Mouse (Mus musculus) embryonic facial prominence, embryonic 14.5 days (tissue): Measurements from ENCODE around the gene Lhx5. TPM values are rescaled to one million over a fixed set of nuclear protein-coding genes. Genes with fewer than 3 reads are reported as not detected.
A peak's percentile ranks its signal among the peaks of the same experiment; 100 is the strongest.

ENCODE experiments used
- ATAC-seq: fragments of 200-750 bp; cut with Nextera tagmentation; 2 replicates; pipeline ENCODE4 v1.8.0; 2017; ENCODE audit warnings: low read depth, moderate number of reproducible peaks, moderate TSS enrichment
- DNase-seq: peaks from one replicate; pipeline ENCODE4 v3.0.0-alpha.2; 2015; ENCODE audit warnings: low spot score
- H3K27ac ChIP-seq: fragments of 300-500 bp; sonication (generic); replicated peaks from 2 replicates; pipeline ENCODE4 v1.5.1; 2014; ENCODE audit warnings: low read depth, mild to moderate bottlenecking, low read length, moderate library complexity
- H3K27me3 ChIP-seq: fragments of 300-500 bp; sonication (generic); replicated peaks from 2 replicates; pipeline ENCODE4 v1.6.1; 2014; ENCODE audit warnings: low read length; ENCODE audit not compliant: control insufficient read depth, insufficient read depth
- H3K36me3 ChIP-seq: fragments of 300-500 bp; sonication (generic); 2 replicates; pipeline ENCODE4 v1.6.1; 2014; ENCODE audit warnings: low read length, mixed read lengths; ENCODE audit not compliant: control insufficient read depth, insufficient read depth
- H3K4me1 ChIP-seq: fragments of 300-500 bp; sonication (generic); 2 replicates; pipeline ENCODE4 v1.6.1; 2014; ENCODE audit warnings: antibody characterized with exemption, low read length; ENCODE audit not compliant: control insufficient read depth, insufficient read depth
- H3K4me2 ChIP-seq: fragments of 300-500 bp; sonication (generic); 2 replicates; pipeline ENCODE4 v1.6.1; 2014; ENCODE audit warnings: low read depth, mild to moderate bottlenecking, low read length, moderate library complexity, mixed read lengths
- H3K4me3 ChIP-seq: fragments of 300-500 bp; sonication (generic); 2 replicates; pipeline ENCODE4 v1.5.1; 2014; ENCODE audit warnings: low read depth, mild to moderate bottlenecking, low read length
- H3K9ac ChIP-seq: fragments of 300-500 bp; sonication (generic); 2 replicates; pipeline ENCODE4 v1.6.1; 2014; ENCODE audit warnings: low read depth, mild to moderate bottlenecking, low read length, moderate library complexity, mixed read lengths
- H3K9me3 ChIP-seq: fragments of 300-500 bp; sonication (generic); 2 replicates; pipeline ENCODE4 v1.6.1; 2016; ENCODE audit warnings: low read length; ENCODE audit not compliant: control insufficient read depth
- WGBS: fragments of 180-500 bp; shearing (Covaris S2); extraction: QIAGEN DNeasy Blood & Tissue Kit; methylation state at CpG from one replicate; pipeline ENCODE4 v1.1.7; 2014; 5-methylcytosine and 5-hydroxymethylcytosine counted together
- polyA plus RNA-seq: library from polyadenylated mRNA; unstranded; fragments of >200 nt; fragmentation: Nextera tagmentation; extraction: Ambion mirVana; gene quantifications from 2 replicates; pipeline ENCODE4 v1.2.1, GENCODE M21; 2014

Lhx5 gene
- polyA plus RNA-seq, 1 experiment from 2014 or later, result not detected

DNA sequence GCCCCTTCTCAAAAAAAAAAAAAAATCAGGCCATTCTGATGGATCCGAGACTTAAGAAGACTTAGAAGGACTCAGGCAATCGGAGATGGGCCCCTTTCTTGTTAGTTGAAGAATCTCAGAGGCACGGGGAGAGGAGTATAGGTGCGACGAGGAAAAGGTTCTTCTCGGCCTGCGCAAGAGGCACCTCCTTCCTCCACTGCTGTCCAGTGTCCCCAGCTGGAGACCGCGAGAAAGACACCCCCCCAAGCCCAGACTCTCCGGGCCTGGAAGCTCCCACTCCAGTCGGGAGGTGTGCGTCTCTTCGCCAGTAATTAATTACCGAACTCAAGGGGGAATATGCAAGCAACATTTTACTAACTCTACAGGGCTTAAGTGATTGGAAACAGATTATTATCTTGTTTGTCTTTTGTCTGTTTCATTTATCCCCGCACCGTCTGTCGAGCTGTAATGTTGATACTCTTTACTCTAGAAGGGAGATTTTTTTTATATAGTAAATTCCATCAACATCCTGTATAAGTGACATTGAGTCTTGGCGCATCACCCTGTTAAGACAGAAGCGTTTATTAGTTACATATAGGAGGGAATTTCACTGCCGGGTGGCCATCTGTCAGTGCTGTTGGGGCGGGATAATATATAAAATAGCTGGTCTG lies 3.2 kb upstream of the Lhx5 start:
- no peak for DNase-seq
- no peak overlapping the region for H3K4me3 ChIP-seq
- 2% methylated on average over 21 of the region's 21 CpGs for WGBS
- H3K4me1 ChIP-seq, result no peaks in the 10 kb centered on the region
- no peaks in the 10 kb centered on the region for H3K36me3 ChIP-seq
- no peak overlapping the region for H3K9ac ChIP-seq
- no peak overlapping the region for H3K27ac ChIP-seq
- no peak for ATAC-seq
- no peak overlapping the region for H3K4me2 ChIP-seq
- H3K27me3 ChIP-seq, result peaks cover 98% of the 10 kb centered on the region
- H3K9me3 ChIP-seq, result no peaks in the 10 kb centered on the region

GRCm38 (mm10) chr5:120428990-120429389 lies 2.5 kb upstream of the Lhx5 start:
- Histone ChIP-seq H3K27me3 (peaks cover 98% of the 10 kb centered on the region), H3K9ac (no peak overlapping the region), H3K27ac (no peak overlapping the region), H3K36me3 (no peaks in the 10 kb centered on the region), H3K4me2 (no peak overlapping the region), H3K4me1 (no peaks in the 10 kb centered on the region), H3K4me3 (no peak overlapping the region), H3K9me3 (no peaks in the 10 kb centered on the region)
- 6% methylated on average over 4 of the region's 6 CpGs for WGBS
- no peak for DNase-seq
- no peak for ATAC-seq

GRCm38 (mm10) chr5:120429692-120430091 lies 1.8 kb upstream of the Lhx5 start:
- WGBS, result 10% methylated on average over 5 of the region's 6 CpGs

GRCm38 (mm10) chr5:120431001-120431583 lies 407 bp upstream of the Lhx5 start:
- no peak for DNase-seq

More at GRCm38 (mm10) chr5:120429692-120430091, 1.8 kb upstream of the Lhx5 start:
- Histone ChIP-seq H3K9me3 (no peaks in the 10 kb centered on the region), H3K4me3 (no peak overlapping the region), H3K27me3 (peaks cover 98% of the 10 kb centered on the region), H3K4me2 (no peak overlapping the region), H3K27ac (no peak overlapping the region), H3K4me1 (no peaks in the 10 kb centered on the region), H3K36me3 (no peaks in the 10 kb centered on the region), H3K9ac (no peak overlapping the region)
- no peak for ATAC-seq
- DNase-seq, result no peak

GRCm38 (mm10) chr5:120432486-120433015 lies 1.1 kb downstream of the Lhx5 start:
- ATAC-seq (no peak), DNase-seq (no peak)
- H3K9me3 ChIP-seq, result no peaks in the 10 kb centered on the region
- no peak overlapping the region for H3K27ac ChIP-seq
- no peaks in the 10 kb centered on the region for H3K4me1 ChIP-seq
- H3K4me2 ChIP-seq, result no peak overlapping the region
- no peak overlapping the region for H3K9ac ChIP-seq
- peaks cover 100% of the 10 kb centered on the region for H3K27me3 ChIP-seq
- no peak overlapping the region for H3K4me3 ChIP-seq
- H3K36me3 ChIP-seq, result no peaks in the 10 kb centered on the region
- 0% methylated on average over 6 of the region's 9 CpGs for WGBS

More at GRCm38 (mm10) chr5:120431001-120431583, 407 bp upstream of the Lhx5 start:
- Histone ChIP-seq H3K27ac (no peak overlapping the region), H3K9me3 (no peaks in the 10 kb centered on the region), H3K36me3 (no peaks in the 10 kb centered on the region), H3K4me2 (no peak overlapping the region), H3K9ac (no peak overlapping the region), H3K4me1 (no peaks in the 10 kb centered on the region), H3K27me3 (peaks cover 100% of the 10 kb centered on the region), H3K4me3 (no peak overlapping the region)
- WGBS, result 2% methylated on average over 30 of the region's 30 CpGs
- no peak for ATAC-seq

- no peak for ATAC-seq
- Histone ChIP-seq H3K36me3 (no peaks in the 10 kb centered on the region), H3K27me3 (peaks cover 100% of the 10 kb centered on the region), H3K4me3 (no peak overlapping the region), H3K4me1 (no peaks in the 10 kb centered on the region), H3K9ac (no peak overlapping the region), H3K27ac (no peak overlapping the region), H3K4me2 (no peak overlapping the region), H3K9me3 (no peaks in the 10 kb centered on the region)
- no peak for DNase-seq
- 1% methylated on average over 13 of the region's 13 CpGs for WGBS
Observed at GRCm38 (mm10) chr5:120433135-120433760, 1.7 kb downstream of the Lhx5 start.

DNA sequence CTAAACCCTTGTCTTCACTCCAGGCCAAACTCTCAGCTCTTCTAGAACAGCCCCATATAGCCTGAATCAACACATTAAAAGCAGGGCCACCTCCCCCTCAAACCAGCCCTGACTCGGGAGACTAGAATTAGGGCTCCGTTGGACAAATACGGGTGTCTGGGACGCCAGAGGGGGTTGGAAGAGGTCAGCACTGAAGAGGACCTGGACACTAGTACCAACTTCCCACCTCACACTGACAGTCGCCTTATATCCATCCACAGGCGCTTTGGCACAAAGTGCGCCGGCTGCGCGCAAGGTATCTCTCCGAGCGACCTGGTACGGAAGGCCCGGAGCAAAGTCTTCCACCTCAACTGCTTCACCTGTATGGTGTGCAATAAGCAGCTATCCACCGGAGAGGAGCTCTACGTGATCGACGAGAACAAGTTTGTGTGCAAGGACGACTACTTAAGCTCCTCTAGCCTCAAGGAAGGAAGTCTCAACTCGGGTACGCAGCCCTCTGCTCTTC lies 2.8 kb downstream of the Lhx5 start:
- Histone ChIP-seq H3K27me3 (peaks cover 100% of the 10 kb centered on the region), H3K4me2 (no peak overlapping the region), H3K4me3 (no peak overlapping the region), H3K9me3 (no peaks in the 10 kb centered on the region), H3K27ac (no peak overlapping the region), H3K4me1 (no peaks in the 10 kb centered on the region), H3K9ac (no peak overlapping the region), H3K36me3 (no peaks in the 10 kb centered on the region)
- no peak for ATAC-seq
- 4% methylated on average over 20 of the region's 21 CpGs for WGBS
- DNase-seq, result no peak

GRCm38 (mm10) chr5:120435006-120435681 lies 3.6 kb downstream of the Lhx5 start:
- no peaks in the 10 kb centered on the region for H3K36me3 ChIP-seq
- under 1% methylated on average over 42 of the region's 44 CpGs for WGBS
- no peaks in the 10 kb centered on the region for H3K4me1 ChIP-seq
- no peak overlapping the region for H3K4me2 ChIP-seq
- no peak for DNase-seq
- no peak for ATAC-seq
- no peaks in the 10 kb centered on the region for H3K9me3 ChIP-seq
- peaks cover 100% of the 10 kb centered on the region for H3K27me3 ChIP-seq
- 0 out of 2 replicates have a peak overlapping the region, but pooled peaks have one; percentile 37 for H3K4me3 ChIP-seq
- H3K27ac ChIP-seq, result no peak overlapping the region
- no peak overlapping the region for H3K9ac ChIP-seq
